Mouse (Mus musculus): Measurements from ENCODE around the gene Zmynd19.
"Not testable (repeated sequence)": the region's sequence is repeated elsewhere in the genome, so short reads cannot be mapped to it uniquely, and the experiment has no call there.

Zmynd19 gene

GRCm38 (mm10) chr2:24942092-24942491 lies 7.5 kb upstream of the Zmynd19 start:
- no peak for DNase-seq (ENCODE audit: low spot score)

- not testable (repeated sequence) for DNase-seq (ENCODE audit: low spot score)
Measured at GRCm38 (mm10) chr2:24944304-24944703, 5.3 kb upstream of the Zmynd19 start.

- DNase-seq (ENCODE audit: low spot score): no peak
Measured at GRCm38 (mm10) chr2:24950189-24950535, 570 bp downstream of the Zmynd19 start.

- DNase-seq (ENCODE audit: low spot score): no peak
Measured at GRCm38 (mm10) chr2:24952537-24953055, 3.0 kb downstream of the Zmynd19 start.

DNA sequence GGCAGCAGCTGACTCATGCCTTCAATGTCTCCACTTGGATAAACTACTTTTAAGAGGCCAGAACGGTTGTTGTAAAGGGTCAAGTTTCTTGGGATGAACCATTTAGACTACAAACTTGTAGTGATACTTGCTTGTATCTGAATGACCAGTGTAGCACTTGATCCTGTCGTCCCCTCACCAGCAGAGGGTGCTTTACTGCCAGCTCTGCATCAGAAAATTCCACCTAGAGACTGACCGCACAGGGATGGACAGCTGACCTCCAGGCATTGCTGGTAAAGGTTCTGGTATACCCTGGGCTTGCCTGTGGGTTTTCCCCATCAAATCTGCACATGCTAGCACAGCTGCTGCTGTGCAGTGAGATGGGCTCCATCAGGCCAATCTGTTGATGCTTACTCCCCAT lies 11.3 kb downstream of the Zmynd19 start:
- DNase-seq (ENCODE audit: low spot score): no peak

DNA sequence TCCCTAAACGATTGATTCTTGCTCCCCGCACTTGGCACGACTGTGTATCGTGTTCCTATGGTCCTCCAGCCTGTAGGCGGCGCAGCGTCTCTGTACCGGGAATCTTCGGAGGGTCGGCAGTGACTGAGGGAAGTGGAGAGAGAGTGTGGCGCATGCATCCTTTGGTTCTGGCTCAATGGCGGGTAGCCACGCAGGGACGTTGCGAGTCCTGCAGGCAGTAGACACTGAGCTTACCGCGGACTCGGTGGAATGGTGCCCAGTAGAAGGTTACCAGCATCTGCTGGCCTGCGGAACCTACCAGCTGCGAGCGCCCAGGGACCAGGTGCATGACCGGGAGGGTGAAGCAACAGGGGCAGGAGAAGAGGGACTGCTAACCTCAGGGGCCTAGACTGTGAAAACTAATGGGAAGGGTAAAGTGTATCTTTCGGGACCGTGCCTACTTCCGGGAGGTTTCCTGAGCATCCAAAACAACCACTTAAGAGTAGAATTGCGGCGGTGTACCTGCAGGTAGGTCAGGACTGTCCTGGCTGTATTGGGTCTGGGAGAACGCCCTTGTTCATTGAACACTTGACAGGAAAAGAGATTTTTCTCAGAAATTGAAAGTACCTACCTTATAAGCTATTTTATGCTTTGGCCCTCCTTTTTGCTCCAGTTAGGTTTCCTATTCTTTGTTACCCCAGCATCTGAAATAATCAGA lies 12.9 kb downstream of the Zmynd19 start, which contains the start of gene Dph7:
TSS of gene Dph7 (plus strand) at position 97 of the 697 bp plus-strand sequence.
- peak; percentile 88 for DNase-seq (ENCODE audit: low spot score)

DNA sequence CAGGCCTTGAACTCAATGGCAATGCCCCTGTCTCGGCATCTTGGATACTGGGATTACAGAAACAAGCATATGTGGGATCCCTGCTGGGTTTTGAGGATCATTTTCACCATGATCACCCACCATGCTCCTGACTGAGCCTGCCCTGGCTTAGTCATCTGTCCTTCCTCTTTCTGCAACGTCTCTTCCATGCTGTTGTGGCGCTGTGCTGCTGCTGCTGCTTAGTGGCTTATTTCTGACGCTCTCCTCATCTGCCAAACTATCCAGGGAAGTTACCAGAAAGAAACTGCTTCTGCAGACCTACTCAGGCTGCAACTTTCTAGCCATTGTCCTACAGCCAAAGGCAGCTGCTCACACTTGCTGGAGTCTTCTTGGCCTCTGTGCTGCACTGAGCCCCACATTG lies 20.8 kb downstream of the Zmynd19 start:
- no peak for DNase-seq (ENCODE audit: low spot score)

GRCm38 (mm10) chr2:24974452-24974851 lies 24.9 kb downstream of the Zmynd19 start:
- not testable (repeated sequence) for DNase-seq (ENCODE audit: low spot score)

- DNase-seq (ENCODE audit: low spot score): peak; percentile 86
Measured at GRCm38 (mm10) chr2:24974906-24975703, 25.5 kb downstream of the Zmynd19 start, which contains the start of gene Mrpl41. Gene Mrpl41 (minus strand): TSS chr2:24975098.

DNA sequence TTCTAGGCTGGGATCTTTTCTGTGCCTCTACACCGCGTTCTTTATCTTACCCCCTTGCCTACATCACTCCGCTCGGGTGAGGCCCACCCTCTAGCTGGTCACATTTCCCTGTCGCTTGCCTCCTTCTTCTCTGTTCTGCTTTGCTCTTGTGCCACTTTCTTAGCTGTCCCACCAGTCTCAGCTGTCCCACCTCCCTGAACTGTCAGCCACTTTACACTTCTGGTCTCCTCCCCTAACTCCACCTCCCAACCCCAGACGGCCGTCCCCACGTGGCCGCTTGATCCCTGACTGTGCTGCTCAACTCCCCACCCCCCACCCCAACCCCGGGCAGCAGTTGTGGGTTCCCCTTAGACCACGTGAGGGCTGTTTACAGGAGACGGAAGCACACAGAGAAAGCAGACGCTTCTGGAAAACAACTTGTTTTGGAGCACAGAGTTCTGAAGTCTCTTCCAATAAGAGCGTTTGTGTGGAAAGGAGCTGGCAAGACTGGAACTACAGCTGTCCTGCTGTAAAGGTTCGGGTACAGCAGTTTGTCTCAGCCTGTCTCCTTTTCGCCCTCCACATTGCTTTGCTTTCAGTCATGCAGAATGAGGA lies 26.2 kb downstream of the Zmynd19 start, which contains the start of gene Pnpla7:
TSS of gene Pnpla7 (plus strand) at position 330 of the 594 bp plus-strand sequence.
- DNase-seq (ENCODE audit: low spot score): peak; percentile 57

- no peak for DNase-seq (ENCODE audit: low spot score)
Measured at GRCm38 (mm10) chr2:24976960-24977359, 27.4 kb downstream of the Zmynd19 start.

GRCm38 (mm10) chr2:24987762-24988161 lies 38.2 kb downstream of the Zmynd19 start:
- DNase-seq (ENCODE audit: low spot score): no peak

GRCm38 (mm10) chr2:24995332-24995731 lies 45.7 kb downstream of the Zmynd19 start:
- DNase-seq (ENCODE audit: low spot score): no peak

DNA sequence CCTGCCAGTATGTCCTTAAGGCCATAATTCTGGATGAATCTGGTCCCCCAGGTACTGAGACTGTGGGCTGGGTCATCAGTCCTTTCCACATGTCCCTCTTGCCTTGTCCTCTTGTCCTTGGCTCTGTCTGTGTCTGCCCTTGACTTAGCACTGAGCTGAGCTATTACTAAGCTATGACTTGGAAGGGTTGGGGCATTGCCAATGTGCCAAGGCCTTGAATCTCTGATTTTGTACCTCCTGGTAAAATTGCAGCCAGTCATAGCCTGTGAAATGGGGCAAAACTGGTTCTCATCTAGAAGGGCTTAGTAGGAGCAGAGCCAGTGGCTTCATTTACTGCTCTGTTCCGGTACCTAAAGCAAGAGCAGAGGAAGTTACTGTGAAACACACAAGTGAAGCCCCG lies 46.9 kb downstream of the Zmynd19 start:
- DNase-seq (ENCODE audit: low spot score): no peak

GRCm38 (mm10) chr2:25000544-25001235 lies 51.1 kb downstream of the Zmynd19 start:
- no peak for DNase-seq (ENCODE audit: low spot score)

GRCm38 (mm10) chr2:25003946-25004786 lies 54.6 kb downstream of the Zmynd19 start:
- no peak for DNase-seq (ENCODE audit: low spot score)

DNA sequence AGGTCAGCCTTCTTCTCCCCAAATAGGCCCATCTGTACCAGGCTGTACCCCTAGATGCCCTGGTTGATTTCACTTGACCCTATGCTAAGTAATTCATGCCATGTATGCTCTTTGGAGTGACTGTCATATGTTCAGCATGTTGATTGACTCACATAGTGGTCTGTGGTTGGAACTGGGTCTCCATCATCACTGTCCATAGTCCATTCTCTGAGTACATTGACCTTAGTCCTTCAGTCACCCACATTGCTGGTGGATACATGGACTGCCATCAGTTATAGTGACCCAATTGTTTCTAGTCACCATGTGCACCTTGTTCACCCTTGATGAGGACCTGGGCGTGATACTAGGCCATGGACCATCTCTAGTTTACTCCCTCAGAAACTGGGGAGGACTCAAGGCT lies 57.2 kb downstream of the Zmynd19 start:
- no peak for DNase-seq (ENCODE audit: low spot score)

DNA sequence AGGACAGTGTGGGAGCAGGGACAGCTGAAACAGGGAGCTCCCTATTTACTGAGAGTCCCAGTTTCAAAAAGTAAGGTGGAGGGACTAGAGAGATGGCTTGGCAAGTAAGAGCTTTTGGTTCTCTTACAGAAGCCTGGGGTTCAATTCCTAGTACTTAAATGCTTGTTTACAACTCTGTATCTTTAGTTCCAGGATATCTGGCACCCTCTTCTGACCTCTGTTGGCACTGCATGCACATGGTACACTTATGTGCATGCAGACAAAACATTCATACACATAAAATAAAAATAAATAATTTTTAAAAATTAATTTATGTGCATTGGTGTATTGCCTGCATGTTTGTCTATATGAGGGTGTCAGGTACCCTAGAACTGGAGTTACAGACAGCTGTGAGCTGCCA lies 58.7 kb downstream of the Zmynd19 start:
- no peak for DNase-seq (ENCODE audit: low spot score)
